Mouse (Mus musculus): Measurements from ENCODE around the gene Ldlrad3. TPM values are rescaled to one million over a fixed set of nuclear protein-coding genes. Genes with fewer than 3 reads are reported as not detected.

Gene Ldlrad3
- polyA plus RNA-seq, 1 experiment = 18.5 TPM

DNA sequence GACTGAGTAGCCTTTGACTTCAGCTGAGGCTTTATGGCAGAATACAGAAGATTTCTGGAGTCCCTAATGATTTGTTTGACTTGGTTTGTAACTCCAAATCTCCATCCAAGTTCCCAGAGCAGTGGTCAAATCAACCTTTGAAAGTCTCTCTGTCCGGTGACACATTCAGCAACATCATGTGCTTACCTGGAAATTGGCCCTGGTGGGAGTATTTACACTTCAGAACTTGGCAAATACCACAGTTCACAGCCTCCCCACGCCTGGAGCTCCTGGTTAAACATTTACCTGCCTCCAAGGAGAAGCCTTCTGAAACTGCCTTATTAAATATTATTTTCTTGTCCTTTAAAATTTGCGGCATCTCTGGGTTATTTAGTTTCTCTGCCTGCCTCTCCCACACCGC lies 263.0 kb downstream of the Ldlrad3 start:
- peak; percentile 94 for DNase-seq
- peak overlapping the region; percentile 88 for H3K27ac ChIP-seq (ENCODE audit: insufficient read depth, low read depth, low read length)
- H3K4me1 ChIP-seq (ENCODE audit: control insufficient read depth, insufficient read depth, low read length) = peaks cover 13% of the 10 kb centered on the region; the same call in 1 of the 2 replicates
- H3K36me3 ChIP-seq (ENCODE audit: control insufficient read depth, insufficient read depth, low read length) = no peaks in the 10 kb centered on the region
- no peaks in the 10 kb centered on the region for H3K27me3 ChIP-seq (replicated peaks; ENCODE audit: control insufficient read depth, insufficient read depth, low read length)
- TF ChIP-seq POLR2A (IDR thresholded peaks at IDR 0.05; ENCODE audit: low read depth, low read length) = no peak
- TF ChIP-seq CTCF (conservative IDR thresholded peaks at IDR 0.05; ENCODE audit: insufficient read depth, insufficient read length, low read depth, low read length) = no peak
- WGBS = 39% methylated on average over 4 of the region's 4 CpGs
- H3K4me3 ChIP-seq (ENCODE audit: insufficient read depth, low read depth, low read length) = no peak overlapping the region

DNA sequence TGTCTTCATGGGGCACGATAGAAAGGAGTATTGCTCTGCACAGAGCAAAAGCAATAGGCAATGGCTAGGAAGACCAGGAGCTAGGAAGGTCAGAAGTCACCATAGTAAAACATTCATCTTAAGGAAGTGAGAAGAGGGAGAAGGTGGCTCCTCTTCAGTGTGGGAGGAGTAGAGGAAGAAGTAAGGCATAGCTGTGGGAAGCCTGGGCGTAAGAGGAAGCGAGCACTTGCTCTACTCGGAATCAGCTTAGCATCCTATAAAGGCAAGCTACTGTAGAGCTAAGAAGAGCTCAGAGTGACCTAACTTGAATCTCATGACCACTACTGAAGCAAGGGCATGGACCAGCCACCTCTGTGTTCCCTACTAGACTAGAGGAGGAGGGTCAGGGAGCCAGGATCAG lies 263.9 kb downstream of the Ldlrad3 start:
- DNase-seq = no peak
- Histone ChIP-seq H3K4me1 (ENCODE audit: control insufficient read depth, insufficient read depth, low read length) (peaks cover 13% of the 10 kb centered on the region; the same call in 1 of the 2 replicates), H3K4me3 (ENCODE audit: insufficient read depth, low read depth, low read length) (no peak overlapping the region), H3K27ac (ENCODE audit: insufficient read depth, low read depth, low read length) (no peak overlapping the region), H3K27me3 (replicated peaks; ENCODE audit: control insufficient read depth, insufficient read depth, low read length) (no peaks in the 10 kb centered on the region), H3K36me3 (ENCODE audit: control insufficient read depth, insufficient read depth, low read length) (no peaks in the 10 kb centered on the region)
- no peak for TF ChIP-seq POLR2A (IDR thresholded peaks at IDR 0.05; ENCODE audit: low read depth, low read length)
- TF ChIP-seq CTCF (conservative IDR thresholded peaks at IDR 0.05; ENCODE audit: insufficient read depth, insufficient read length, low read depth, low read length) = no peak
- 87% methylated on average over 4 of the region's 4 CpGs for WGBS

DNA sequence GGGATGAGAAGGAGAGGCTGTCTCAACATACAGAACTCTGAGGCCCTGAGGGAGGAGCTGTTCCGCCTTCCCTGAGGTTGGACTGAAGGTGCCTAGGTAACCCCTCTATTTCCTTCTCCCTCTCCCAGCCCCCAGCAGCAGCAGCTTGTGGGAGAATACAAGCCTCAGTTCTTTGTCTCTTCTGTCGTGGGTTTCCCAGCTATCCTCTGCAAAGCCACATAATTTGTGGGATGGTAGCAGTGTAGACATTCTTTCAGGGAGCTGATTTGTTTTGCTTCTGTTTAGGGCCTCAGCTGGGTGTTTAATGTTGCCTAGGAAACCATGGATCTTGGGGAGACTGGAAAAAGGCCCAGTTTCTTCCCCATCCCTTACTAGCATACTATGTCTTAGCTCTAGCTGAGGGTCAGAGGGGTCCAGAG lies 266.0 kb downstream of the Ldlrad3 start:
- 68% methylated on average over 2 of the region's 2 CpGs for WGBS
- H3K4me3 ChIP-seq (ENCODE audit: insufficient read depth, low read depth, low read length) = no peak overlapping the region
- no peaks in the 10 kb centered on the region for H3K27me3 ChIP-seq (replicated peaks; ENCODE audit: control insufficient read depth, insufficient read depth, low read length)
- no peak overlapping the region for H3K27ac ChIP-seq (ENCODE audit: insufficient read depth, low read depth, low read length)
- no peaks in the 10 kb centered on the region for H3K36me3 ChIP-seq (ENCODE audit: control insufficient read depth, insufficient read depth, low read length)
- peaks cover 13% of the 10 kb centered on the region; the same call in 1 of the 2 replicates for H3K4me1 ChIP-seq (ENCODE audit: control insufficient read depth, insufficient read depth, low read length)
- TF ChIP-seq CTCF (conservative IDR thresholded peaks at IDR 0.05; ENCODE audit: insufficient read depth, insufficient read length, low read depth, low read length) (no peak), POLR2A (IDR thresholded peaks at IDR 0.05; ENCODE audit: low read depth, low read length) (no peak)
- no peak for DNase-seq

DNA sequence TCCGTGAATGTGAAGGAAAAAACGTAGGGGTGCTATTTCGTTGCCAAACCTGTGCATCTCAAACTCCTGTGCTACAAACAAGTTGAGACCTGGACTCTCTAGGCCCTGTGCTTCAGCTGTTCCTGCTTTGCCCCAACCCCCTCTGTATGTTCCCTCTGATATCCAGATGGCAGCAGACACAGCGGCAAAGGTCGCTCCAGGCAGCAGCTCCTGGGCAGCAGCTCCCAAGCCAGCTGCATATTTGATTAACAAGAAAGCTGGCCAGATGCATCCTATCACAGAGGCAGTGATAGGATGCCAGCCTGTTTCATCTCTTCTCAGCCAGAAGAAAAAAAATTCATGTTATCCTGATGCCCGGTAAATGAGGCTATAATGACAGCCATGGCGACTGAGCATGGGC lies 267.7 kb downstream of the Ldlrad3 start:
- Histone ChIP-seq H3K27ac (ENCODE audit: insufficient read depth, low read depth, low read length) (no peak overlapping the region), H3K4me1 (ENCODE audit: control insufficient read depth, insufficient read depth, low read length) (peaks cover 7% of the 10 kb centered on the region; the same call in 1 of the 2 replicates), H3K36me3 (ENCODE audit: control insufficient read depth, insufficient read depth, low read length) (no peaks in the 10 kb centered on the region), H3K4me3 (ENCODE audit: insufficient read depth, low read depth, low read length) (no peak overlapping the region), H3K27me3 (replicated peaks; ENCODE audit: control insufficient read depth, insufficient read depth, low read length) (no peaks in the 10 kb centered on the region)
- DNase-seq = no peak
- TF ChIP-seq POLR2A (IDR thresholded peaks at IDR 0.05; ENCODE audit: low read depth, low read length) = no peak
- TF ChIP-seq CTCF (conservative IDR thresholded peaks at IDR 0.05; ENCODE audit: insufficient read depth, insufficient read length, low read depth, low read length) = no peak; the same call in 1 of the 2 replicates
- 81% methylated on average over 7 of the region's 7 CpGs for WGBS

DNA sequence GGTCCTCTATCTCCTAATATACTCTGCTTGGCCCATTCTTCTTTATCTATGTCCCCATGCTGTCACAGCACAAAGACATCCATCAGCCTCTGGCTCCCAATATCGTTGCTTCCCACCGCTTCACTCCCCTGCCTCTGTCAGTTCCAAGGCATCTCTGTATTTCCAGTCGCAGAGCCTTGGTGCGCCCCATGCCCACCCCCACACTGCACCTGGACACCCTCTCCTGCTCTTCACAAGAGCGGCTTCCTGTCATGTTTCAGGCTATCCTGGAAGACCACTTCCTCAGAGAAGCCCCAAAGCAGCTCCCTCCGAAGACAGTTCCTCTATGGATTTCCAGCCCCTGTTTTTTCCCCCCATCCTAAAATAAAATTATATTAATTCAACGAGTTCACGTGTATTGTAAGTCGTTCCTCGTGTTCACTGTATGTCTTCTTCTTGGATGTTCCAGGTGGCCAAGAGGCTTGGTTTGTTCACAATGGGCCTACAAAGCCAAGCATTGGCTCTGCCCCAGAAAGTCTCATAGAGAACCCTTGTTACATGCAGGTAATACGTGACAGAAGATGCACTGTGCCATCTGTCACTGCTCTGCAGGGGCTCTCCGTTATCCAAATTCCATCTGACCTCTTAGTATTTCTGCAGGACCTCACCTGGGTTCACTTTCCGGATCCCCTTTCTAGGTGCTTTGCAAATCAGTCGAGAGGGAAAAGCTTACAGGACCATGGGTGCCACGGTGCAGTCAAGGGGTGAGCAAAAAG lies 276.7 kb downstream of the Ldlrad3 start:
- DNase-seq = no peak
- no peak overlapping the region for H3K4me3 ChIP-seq (ENCODE audit: insufficient read depth, low read depth, low read length)
- no peaks in the 10 kb centered on the region for H3K27me3 ChIP-seq (replicated peaks; ENCODE audit: control insufficient read depth, insufficient read depth, low read length)
- H3K27ac ChIP-seq (ENCODE audit: insufficient read depth, low read depth, low read length) = no peak overlapping the region
- no peak for TF ChIP-seq CTCF (conservative IDR thresholded peaks at IDR 0.05; ENCODE audit: insufficient read depth, insufficient read length, low read depth, low read length)
- no peak for TF ChIP-seq POLR2A (IDR thresholded peaks at IDR 0.05; ENCODE audit: low read depth, low read length)
- 93% methylated on average over 15 of the region's 15 CpGs for WGBS
- no peaks in the 10 kb centered on the region for H3K36me3 ChIP-seq (ENCODE audit: control insufficient read depth, insufficient read depth, low read length)
- no peaks in the 10 kb centered on the region; the same call in 1 of the 2 replicates for H3K4me1 ChIP-seq (ENCODE audit: control insufficient read depth, insufficient read depth, low read length)

DNA sequence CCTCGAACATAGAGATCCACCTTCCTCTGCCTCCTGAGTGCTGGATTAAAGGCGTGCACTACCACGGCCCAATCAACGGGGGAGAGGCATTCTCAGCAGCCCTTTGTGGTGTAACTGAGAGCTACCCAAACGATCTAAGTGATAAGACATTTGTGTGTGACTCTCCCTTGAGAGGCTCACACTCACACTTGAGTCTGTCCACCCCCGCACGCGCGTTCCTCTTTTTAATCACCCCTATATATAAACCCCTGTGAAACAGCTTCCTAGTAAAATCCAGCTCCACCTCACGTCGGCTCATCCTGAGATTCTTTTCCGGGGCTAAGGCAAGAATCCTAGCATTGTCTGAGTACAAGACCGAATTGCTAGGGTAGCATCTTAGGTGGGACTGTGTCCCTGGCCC lies 277.4 kb downstream of the Ldlrad3 start:
- no peaks in the 10 kb centered on the region for H3K36me3 ChIP-seq (ENCODE audit: control insufficient read depth, insufficient read depth, low read length)
- no peaks in the 10 kb centered on the region; the same call in 1 of the 2 replicates for H3K4me1 ChIP-seq (ENCODE audit: control insufficient read depth, insufficient read depth, low read length)
- no peak overlapping the region for H3K27ac ChIP-seq (ENCODE audit: insufficient read depth, low read depth, low read length)
- DNase-seq = no peak
- no peaks in the 10 kb centered on the region for H3K27me3 ChIP-seq (replicated peaks; ENCODE audit: control insufficient read depth, insufficient read depth, low read length)
- H3K4me3 ChIP-seq (ENCODE audit: insufficient read depth, low read depth, low read length) = no peak overlapping the region
- WGBS = 85% methylated on average over 13 of the region's 13 CpGs
- no peak for TF ChIP-seq CTCF (conservative IDR thresholded peaks at IDR 0.05; ENCODE audit: insufficient read depth, insufficient read length, low read depth, low read length)
- no peak for TF ChIP-seq POLR2A (IDR thresholded peaks at IDR 0.05; ENCODE audit: low read depth, low read length)

DNA sequence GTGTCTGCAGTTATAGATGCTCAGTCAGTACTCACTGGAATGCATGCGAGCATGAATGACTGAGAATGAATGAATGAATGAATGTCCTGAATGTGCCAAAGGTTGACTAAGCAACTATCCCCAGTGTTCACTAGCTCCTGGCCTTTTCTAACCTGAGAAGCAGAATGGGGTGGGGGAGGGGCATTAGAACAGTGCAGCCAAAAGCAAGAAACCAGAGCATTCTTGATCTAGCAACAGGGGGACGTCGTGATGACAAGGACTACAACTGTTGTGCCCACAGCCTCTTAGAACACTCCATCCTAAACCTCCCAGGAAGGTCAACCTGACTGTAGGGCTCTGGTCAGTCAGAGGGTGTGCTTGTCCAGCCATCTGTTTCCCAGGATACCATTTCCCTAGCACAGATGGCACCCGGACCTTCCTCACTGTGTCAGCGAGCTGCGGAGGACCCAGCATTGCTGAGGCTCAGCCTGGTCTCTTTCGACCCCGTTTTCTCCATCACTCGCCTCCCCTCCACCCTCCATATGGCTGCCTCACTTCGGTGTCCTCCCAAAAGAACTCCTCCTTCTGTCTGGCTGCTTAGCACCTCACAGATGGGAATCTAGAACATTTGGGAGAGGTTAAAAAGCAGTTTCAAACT lies 278.7 kb downstream of the Ldlrad3 start:
- no peak overlapping the region for H3K27ac ChIP-seq (ENCODE audit: insufficient read depth, low read depth, low read length)
- no peaks in the 10 kb centered on the region; the same call in 1 of the 2 replicates for H3K4me1 ChIP-seq (ENCODE audit: control insufficient read depth, insufficient read depth, low read length)
- DNase-seq = no peak
- no peaks in the 10 kb centered on the region for H3K36me3 ChIP-seq (ENCODE audit: control insufficient read depth, insufficient read depth, low read length)
- WGBS = 72% methylated on average over 10 of the region's 10 CpGs
- TF ChIP-seq CTCF (conservative IDR thresholded peaks at IDR 0.05; ENCODE audit: insufficient read depth, insufficient read length, low read depth, low read length) = no peak
- no peak for TF ChIP-seq POLR2A (IDR thresholded peaks at IDR 0.05; ENCODE audit: low read depth, low read length)
- H3K4me3 ChIP-seq (ENCODE audit: insufficient read depth, low read depth, low read length) = no peak overlapping the region
- no peaks in the 10 kb centered on the region for H3K27me3 ChIP-seq (replicated peaks; ENCODE audit: control insufficient read depth, insufficient read depth, low read length)

All from kidney, adult 2 months (tissue).